Mouse (Mus musculus) MEL-GATA-1-ER (cell line): Measurements from ENCODE around the gene Haus4.

Experiments
- DNase-seq: peaks from one replicate; pipeline ENCODE4 v3.0.0-alpha.2; 2012; ENCODE audit warnings: low read depth; ENCODE audit errors: extremely low read depth

The Haus4 gene

DNA sequence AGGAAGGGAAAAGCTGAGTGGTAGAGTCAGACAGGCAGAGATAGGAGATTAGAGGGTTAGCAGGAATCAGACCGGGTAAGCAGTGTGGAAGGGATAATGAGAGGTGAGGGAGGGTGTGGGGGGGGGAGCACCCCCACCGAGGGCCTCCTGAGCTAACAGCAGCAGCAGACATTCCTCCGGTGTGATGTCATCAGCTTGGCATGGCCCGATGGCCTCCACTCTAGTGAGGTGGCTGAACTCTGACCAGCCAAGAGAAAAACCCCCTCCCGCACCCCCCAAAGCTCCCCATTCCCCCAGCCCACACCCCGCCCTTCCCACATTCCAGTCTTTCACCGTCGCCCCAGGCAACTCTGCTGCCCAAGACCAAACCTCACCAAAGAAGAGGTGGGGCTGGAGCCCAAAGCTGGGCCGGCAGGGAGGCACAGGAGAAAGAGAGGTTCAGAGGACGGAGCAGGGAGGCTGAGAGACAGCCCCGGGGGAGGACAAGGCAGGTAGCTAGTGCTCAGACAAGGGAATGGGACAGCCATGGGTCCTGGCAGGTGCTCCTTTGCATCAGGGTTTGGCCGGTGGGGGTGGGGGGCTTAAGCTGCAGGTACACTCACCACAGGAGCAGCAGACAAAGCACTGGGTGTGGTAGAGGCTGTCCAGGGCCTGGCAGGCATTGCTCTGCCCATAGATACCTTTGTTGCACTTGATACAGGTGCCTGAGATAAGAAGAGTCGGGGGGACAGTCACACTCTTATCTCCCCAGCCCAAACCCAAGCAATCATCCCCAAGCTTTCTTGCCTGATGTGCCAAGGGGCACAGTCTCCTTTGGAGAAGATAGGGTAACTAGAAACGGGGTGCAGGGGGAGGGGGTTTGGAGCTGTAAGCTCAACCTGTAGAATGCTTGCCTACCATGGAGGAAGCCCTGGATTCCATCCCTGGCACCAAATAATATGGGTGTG is 18.6 kb upstream of the Haus4 start:
- no peak for DNase-seq

DNA sequence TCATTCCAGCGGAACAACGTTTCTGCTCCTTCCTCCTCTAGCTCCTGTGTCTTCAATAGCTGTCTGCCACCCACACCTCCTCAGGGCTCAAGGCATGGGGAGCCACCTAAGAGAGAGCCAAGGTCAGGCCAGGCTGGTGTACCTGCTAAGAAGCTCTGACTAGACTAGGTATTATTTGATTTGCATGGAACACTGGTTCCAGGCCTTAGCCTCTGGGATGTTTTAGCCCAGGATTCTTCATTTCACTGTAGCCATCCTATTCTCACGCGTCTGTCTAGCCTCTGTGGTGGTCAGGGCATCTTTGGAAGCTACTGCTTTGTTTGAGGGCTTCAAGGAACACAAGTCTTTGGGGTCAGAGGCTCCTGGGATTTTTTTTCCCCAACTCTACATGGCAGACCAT is 17.7 kb upstream of the Haus4 start:
- DNase-seq = no peak

DNA sequence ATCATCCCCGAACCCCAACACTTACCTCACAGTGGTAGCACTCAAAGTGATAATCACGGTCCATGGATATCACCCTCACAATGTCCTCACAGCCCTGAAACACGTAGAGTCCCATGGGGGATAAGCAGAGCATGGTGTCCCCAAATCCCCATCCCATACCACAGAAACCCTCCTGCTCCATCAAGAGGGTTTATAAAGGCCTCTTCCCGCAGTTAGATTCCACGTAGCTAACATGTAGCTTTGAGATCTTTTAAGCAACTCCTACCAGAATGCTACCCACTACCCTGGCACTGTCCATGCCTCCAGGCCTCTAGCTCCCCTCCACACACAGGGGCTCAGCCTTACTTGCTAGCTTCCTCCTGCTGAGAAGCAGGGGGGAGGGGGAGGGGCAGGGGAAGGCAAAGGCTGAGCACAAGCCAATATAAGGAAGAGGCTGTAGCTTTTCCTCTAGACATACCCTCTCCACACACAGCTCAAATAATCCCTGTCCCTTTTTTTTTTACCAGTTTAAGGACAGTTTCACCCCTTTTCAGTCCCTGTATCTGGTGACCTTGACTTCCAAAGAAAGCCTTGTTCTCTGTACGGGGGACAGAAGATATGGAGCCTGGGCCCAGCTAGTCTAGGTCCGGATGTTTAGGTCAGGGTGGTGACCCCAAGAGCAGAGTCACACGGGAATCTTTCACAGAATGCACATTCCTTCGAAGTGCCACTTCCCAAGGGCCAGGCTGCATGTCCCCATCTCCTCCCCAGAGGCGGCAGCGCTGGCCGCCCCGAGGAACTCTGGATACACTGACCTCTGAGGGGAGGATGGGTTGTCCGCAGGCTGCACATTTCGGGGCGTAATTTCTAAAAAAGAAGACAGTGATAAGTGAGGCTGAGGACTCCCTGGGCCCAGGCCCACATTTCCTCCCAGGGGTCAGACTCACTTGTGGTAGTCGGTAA is 15.3 kb upstream of the Haus4 start:
- no peak for DNase-seq

DNA sequence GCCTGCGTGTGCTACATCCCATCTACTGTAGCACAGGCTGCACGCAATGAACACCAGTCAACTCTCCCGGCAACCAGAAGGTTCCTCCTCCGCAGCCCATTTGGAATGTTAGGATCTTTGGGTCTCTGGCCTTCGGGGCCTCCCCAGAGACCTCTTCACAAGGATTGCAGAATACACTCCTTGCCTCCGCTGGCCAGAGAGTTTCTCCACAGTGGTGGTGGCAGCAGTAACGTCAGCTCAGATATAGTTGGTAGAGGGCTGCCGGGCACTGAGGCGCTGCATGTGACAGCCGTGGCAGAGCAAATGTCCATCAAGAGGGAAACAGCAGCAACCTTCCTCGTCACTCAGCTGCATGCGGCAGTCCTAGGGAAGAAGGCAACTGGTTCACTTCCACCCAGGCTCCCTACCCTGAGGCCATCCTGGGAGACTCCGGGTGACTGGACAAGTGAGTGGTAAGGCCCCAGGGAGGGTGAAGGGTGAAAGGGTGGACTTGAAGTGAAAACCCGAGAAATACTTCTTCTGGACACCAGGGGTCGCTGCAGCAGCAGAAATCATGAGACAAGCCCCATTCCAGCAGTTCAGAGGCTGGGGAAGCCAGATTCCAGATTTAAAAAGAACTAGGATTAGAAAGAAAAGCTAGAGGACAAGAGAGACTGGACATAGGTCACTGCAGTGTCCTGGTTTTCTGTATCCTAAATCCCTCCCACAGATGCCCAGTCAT is 14.4 kb upstream of the Haus4 start:
- DNase-seq = no peak

DNA sequence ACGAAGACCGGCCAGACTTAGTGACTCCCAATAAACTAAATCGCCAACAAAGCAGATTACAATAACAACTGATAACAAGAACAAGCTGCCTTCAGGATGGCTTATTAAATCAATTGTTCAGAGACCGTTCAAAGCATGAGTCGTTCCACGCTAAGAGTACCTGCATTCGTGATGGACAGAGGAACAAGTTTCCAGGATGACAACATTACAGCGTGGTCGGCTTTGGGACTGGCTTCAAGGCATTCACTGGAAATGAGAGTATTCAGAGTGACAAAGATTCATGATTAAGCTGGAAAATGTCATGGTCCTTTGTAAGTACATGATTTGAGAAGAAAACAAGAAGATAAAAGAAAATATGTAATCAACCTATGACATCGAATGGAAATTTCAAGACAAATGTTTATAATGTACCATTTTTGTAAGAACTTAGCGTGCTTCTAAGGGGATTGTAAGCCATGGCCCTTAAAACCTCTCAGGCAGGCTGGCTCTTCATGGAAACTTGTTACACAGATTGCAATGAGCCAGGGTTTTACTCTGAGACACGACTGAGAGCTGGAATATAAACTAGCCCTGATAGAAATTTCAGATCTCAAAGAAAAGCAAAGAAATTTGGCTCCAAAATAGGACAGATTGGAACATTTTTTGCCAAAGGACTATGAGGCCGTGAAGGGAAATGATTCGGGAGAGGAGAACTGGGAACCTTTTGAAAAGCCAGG is 6.3 kb upstream of the Haus4 start:
- DNase-seq = no peak

DNA sequence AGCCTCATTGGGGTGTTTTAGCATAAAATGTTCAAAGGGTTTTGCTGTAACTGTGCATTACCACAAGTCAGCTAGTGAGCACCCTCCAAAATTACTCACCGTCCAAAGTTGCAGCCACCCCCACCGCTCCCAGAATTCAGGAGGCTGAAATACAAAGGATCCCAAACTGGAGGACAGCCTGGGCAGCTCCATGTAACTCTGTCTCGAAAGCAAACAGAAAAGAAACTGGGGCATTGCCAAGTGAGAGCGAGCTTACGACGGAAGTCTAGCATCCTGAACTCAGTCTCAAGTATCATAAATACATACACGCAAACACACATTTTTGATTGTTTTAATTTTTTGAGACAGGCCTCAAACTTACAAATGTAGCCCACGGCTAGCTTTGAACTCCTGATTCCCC is 2.9 kb upstream of the Haus4 start:
- DNase-seq = no peak

DNA sequence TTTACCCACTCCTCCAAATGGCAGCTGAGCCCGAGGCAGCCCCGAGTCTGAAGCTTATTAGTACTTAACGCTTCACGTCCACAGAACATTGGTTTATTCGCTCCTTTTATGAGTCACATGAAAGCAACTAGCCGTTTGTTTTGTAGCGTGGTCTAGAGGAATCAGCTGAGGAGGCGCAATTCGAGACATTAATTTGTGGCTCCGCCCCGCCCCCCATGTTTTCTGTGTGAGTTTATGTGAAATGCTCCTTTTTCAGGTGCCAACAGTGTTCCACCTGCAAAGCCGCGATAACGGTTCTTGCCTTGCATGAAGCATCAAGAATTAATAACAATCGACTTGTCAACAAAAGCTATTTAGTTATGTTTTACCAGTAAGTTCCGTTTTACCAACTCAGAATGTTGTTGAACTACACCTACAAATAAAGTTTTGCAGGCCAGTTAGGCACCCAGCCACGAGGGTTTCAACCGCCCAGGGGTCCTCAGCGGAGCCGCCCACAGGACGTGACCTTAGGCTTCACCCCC is 902 bp downstream of the Haus4 start:
- DNase-seq = peak; percentile 56

DNA sequence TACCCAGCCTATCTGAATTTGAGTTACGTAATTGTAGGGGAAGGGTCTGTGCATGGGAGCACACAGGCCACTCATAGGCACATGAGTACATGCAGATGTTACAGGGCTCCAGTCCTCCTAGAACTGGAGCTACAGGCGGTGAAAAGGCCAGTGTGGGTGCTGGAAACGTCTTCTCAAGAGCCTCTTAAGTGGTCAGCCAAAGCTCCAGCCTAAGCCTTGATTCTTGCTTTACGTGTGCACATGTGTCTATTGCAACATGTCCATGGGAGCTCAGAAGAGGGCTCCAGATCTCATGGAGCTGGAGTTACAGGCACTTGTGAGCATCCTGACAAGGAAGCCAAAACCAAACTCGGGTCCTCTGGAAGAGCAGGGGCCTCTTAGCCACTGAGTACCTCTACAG is 9.7 kb downstream of the Haus4 start:
- no peak for DNase-seq

DNA sequence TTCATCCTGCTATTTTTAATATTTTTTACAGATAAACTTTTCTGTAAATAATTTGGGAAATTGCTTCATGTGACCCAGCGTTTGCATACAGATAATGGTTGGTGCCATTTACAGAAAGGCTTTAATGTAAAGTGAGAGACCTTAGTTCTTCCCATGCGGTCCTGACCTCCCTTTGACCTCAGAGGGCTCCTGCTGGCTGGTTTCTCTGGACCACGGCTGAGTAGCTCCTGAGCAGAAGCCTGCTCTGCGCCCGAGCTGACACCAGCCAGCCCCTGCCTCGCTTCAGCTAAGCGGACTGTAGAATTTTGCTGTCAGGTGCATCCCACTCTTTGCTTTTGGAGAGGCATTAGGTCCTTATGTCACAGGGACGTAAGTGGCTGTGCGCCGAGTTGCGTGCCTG is 13.6 kb downstream of the Haus4 start:
- no peak for DNase-seq

DNA sequence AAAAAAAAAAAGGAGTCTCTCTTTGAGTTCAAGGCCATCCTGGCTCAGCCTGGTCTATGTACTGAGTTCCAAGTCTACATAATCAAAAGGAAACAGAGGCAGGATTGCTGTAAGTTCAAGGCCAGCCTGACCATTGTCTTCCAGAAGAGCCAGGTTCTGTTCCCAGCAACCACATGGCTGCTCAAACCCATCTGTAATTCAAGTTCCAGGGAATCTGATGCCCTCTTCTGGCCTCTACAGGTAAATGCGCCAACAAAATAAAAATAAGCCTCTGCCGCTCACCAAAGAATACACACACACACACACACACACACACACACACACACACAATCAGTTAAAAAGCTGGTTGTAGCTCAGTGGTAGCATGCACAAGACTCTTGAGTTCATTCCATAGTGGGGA is 15.8 kb downstream of the Haus4 start:
- no peak for DNase-seq

DNA sequence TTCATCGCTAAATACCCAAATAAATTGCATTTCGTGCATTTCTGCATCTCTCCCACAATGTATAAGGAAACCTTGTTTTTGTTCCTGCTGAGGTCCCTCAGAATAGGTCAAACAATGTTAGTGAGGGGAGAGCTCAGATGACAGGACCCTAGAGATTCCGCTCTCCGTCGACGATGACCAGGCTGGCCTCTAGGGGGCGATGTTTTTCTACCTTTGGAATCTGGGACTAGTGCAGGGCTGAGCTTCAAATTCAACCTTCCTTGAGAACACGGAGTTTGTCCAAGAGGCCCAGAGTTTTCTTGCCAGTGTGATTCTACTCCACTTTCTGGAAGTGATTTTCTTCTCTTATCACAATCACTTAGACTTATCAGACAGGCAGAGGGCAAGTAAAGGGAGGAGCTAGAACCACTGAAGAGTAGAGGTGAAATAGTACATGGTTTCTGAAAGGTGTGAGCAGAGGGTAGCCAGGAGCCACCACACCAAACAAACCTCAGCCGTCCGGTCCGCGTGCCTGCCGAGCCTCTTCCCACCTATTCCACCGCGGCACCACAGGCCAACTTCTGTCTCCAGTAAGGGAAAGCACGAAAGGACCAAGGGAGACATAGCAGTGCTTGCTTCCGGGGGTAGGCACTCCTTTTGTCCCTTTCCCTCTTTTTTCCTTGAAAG is 25.8 kb downstream of the Haus4 start:
- DNase-seq = no peak

DNA sequence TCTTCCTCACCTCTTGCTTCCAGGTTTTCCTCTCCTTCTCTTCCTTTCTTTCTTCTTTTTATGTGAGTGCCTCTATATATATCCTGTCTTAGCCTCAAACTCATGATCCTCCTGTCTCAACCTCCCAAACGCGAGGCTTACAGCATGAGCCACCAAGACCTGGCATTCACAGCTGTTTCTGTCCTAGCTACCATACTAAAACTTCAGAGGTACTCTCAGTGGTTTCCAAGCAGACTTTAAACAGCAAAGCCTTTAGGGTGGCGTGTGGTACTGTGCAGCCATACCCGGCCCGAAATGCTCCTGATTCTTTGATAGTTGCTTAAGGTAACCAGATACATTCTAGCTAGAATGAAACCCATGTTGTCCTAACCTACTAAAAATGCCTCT is 26.4 kb downstream of the Haus4 start:
- DNase-seq = no peak

DNA sequence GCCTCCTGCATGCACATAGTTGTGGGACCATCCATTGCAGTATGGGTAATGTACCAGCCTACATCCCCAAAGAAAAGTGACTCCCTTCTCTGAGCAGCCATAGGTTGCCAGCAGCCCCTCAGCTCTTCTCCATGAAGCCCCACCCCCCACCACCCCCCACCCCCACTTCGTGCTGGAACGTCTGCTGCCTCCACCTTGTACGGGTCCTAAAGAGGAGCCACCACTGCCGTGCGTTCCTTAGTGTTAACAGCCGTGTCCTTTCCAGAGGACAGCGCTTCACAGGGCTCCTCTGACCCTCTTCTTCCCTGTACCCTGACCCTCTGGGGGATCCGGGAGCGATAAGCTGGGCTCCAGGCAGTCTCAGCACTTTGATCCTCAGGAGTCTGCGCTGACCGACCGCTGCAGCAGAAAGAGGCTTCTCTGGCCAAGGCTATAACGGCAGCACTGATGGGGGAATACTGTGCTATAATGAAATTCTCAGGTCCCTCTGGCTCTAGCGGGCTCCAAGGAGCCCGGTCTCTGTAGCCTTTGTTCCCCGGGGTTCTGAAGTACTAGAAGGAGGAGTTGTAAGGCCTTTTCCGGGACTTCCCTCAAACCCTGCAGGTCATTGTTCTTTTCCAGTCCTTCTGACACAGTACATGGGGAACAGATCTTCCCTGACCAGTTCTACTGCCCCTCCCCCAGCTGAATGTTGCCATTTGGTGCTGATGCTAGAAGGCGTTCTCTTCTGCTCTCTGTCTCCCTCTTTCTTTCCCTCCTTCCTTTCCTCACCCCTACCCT is 27.0 kb downstream of the Haus4 start:
- DNase-seq = no peak

DNA sequence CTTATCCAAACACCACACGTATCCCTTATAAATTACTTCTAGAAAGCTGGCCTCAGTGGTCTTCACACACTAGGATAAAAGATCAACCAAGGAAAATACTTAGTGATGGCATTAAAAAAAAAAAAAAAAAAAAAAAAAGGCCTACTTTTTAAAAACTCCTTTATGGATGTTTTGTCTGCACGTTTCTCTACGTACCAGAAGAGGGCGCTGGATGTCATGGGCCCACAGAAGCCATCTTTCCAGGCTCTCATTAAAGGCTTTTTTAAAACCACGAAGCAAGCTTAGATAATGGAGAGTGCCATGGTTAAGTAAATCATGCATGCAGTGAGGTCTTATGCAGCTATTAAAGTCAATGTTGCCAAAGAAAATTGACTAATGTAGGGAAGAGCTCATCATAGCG is 30.8 kb downstream of the Haus4 start:
- DNase-seq = peak; percentile 28

DNA sequence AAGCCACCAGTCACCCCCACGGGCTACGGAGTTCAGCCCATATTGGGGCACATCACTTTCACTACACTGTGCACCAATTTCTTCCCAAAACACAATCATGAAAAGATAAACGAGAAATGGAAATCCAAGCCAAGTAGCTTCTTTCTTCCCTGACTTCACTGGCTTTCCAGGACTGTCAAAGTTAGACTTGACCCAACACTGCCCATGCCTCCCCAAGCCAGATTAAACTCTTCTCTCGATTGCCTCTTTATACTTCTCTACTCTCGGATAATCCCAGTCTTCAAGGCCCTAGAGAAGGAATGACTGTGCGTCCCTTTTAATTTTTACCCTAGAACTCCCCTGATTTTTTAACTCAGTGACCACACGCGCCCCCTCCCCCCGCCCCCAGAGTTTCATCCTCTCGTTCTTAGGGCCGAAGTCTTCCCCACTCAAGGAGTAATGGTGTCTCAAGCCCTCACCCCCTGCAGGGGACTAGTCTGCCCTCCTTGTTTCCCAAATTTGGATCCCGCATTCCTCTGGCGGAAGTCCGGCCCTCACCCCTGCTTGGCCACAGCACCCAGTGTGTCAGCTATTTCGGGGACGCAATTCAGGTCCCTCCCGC is 37.6 kb downstream of the Haus4 start:
- DNase-seq = no peak

DNA sequence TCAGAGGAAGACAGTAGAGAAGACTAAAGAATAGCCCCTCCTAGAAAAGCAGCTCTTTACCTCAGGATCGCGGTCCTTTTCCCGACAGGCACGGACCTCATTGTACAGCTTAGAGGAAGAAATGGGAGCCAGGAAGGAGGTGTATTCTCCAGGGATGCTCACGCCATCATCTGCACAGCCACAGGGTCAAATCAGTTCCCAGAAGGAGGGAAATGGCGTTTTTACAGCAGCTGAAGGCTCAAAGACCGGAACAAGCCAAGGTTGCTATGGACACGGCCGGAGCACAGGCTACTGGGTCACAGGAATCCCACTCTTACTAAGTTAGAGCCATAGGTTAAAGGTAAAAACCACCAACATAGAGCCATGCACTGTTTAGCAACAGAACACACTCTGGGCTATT is 44.6 kb downstream of the Haus4 start:
- no peak for DNase-seq

DNA sequence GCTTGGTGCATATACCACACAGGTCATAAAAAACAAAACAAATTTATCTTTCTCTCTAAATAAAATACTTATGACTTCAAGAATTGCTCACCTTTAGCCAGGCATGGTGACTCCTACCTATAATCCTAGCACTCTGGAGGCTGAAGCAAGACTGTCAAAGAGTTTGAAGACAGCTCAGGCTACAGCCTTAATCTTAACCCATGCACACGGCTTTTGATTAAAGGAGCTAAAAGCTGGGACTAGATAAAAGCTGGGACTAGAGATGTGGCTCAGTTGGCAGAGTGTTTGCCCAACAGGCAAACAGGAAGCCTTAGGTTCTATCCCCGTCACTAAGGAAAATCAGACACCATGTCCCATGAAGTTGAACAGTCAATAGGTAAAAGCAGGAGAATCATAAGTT is 51.3 kb downstream of the Haus4 start:
- DNase-seq = no peak

DNA sequence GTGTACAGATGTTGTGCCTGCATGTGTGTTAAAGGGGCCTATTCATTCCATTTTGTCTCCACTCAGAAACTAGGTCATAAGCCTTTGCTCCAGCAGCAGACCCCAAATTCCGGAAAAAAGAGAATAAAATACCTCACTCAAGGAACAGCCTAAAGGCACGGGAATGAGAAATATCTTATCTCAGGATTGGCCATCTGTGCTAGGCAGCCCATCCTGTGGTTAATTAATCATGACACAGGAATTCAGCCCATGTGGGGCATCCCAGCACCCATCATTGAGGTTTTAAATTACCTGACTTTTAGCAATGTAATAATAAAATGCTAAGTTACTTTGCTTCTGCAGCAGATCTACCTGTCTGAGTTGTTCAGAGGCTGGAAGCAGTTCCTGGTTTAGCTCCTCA is 53.1 kb downstream of the Haus4 start:
- no peak for DNase-seq

DNA sequence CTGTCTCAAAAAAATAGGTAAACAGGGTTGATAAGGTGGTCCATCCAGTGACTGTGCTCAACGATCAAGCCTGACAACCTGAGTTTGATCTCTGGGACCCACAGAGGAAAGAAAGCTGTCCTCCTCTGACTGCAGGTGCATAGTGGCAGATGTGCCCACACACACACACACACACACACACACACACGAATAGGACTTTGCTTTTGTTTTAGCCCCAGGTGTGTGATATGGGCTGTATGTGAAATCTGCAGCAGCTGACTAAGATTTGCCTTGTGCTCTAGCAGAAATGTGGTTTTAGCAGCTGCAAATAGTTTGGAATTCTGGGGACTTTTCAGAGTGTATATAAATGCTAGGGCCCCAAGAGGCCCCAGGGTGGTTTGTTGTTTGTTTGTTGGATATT is 55.1 kb downstream of the Haus4 start:
- no peak for DNase-seq
